Mouse (Mus musculus): Measurements from ENCODE around the gene Ntrk2.

GRCm38 (mm10) chr13:58786476-58786875 lies 19.9 kb upstream of the Ntrk2 start:
- TF ChIP-seq CTCF (IDR thresholded peaks at IDR 0.05; ENCODE audit: control insufficient read depth, insufficient read depth, low read length) (no peak), POLR2A (IDR thresholded peaks at IDR 0.05; ENCODE audit: borderline replicate concordance, control insufficient read depth, low read depth, low read length) (no peak)
